Mouse (Mus musculus): Measurements from ENCODE around the gene Igsf8. TPM values are rescaled to one million over a fixed set of nuclear protein-coding genes. Genes with fewer than 3 reads are reported as not detected.
A peak's percentile ranks its signal among the peaks of the same experiment; 100 is the strongest.

Igsf8 gene
- 45.4 and 45.8 TPM in 2 replicates for polyA plus RNA-seq (2016; fragmentation: Nextera tagmentation; extraction: Ambion mirVana)

- ATAC-seq (ENCODE audit: insufficient number of reproducible peaks, insufficient read depth, low FRiP score, low TSS enrichment): no peak
- no peak within 1 kb of the TSS for H3K4me2 ChIP-seq (replicated peaks)
- no peak within 1 kb of the TSS for H3K27ac ChIP-seq
Measured at GRCm38 (mm10) chr1:172261477-172262078, at the start of gene Igsf8. Gene Igsf8 (plus strand): TSS chr1:172261641.

GRCm38 (mm10) chr1:172212776-172213175 lies 48.7 kb upstream of the Igsf8 start:
- no peak for ATAC-seq (ENCODE audit: insufficient number of reproducible peaks, insufficient read depth, low FRiP score, low TSS enrichment)

More at GRCm38 (mm10) chr1:172261477-172262078, at the start of gene Igsf8:
- Histone ChIP-seq H3K9me3 (0 out of 2 replicates have a peak, but pooled peaks cover 4% of the 10 kb centered on the region), H3K36me3 (no peaks in the 10 kb centered on the region), H3K9ac (no peak within 1 kb of the TSS), H3K4me3 (no peak within 1 kb of the TSS), H3K4me1 (no peaks in the 10 kb centered on the region), H3K27me3 (no peaks in the 10 kb centered on the region)
- WGBS: 58% methylated on average over 8 of the region's 8 CpGs

GRCm38 (mm10) chr1:172213771-172214170 lies 47.7 kb upstream of the Igsf8 start:
- H3K9ac ChIP-seq: no peak overlapping the region
- H3K36me3 ChIP-seq: no peaks in the 10 kb centered on the region
- peaks cover 25% of the 10 kb centered on the region; the same call in 1 of the 2 replicates for H3K4me1 ChIP-seq
- no peaks in the 10 kb centered on the region for H3K9me3 ChIP-seq
- WGBS: 81% methylated on average over 4 of the region's 4 CpGs
- no peak overlapping the region for H3K4me2 ChIP-seq (replicated peaks)
- no peaks in the 10 kb centered on the region for H3K27me3 ChIP-seq
- H3K4me3 ChIP-seq: no peak overlapping the region
- H3K27ac ChIP-seq: no peak overlapping the region
- no peak for ATAC-seq (ENCODE audit: insufficient number of reproducible peaks, insufficient read depth, low FRiP score, low TSS enrichment)

More at GRCm38 (mm10) chr1:172212776-172213175, 48.7 kb upstream of the Igsf8 start:
- Histone ChIP-seq H3K4me2 (replicated peaks) (no peak overlapping the region), H3K9ac (no peak overlapping the region), H3K9me3 (no peaks in the 10 kb centered on the region), H3K4me1 (peaks cover 19% of the 10 kb centered on the region; the same call in 1 of the 2 replicates), H3K27me3 (no peaks in the 10 kb centered on the region), H3K27ac (no peak overlapping the region), H3K4me3 (no peak overlapping the region), H3K36me3 (no peaks in the 10 kb centered on the region)
- 52% methylated on average over 5 of the region's 5 CpGs for WGBS

GRCm38 (mm10) chr1:172214748-172215147 lies 46.7 kb upstream of the Igsf8 start:
- Histone ChIP-seq H3K27me3 (no peaks in the 10 kb centered on the region), H3K36me3 (no peaks in the 10 kb centered on the region), H3K4me1 (peaks cover 35% of the 10 kb centered on the region), H3K4me2 (replicated peaks) (no peak overlapping the region), H3K4me3 (no peak overlapping the region), H3K9ac (no peak overlapping the region), H3K9me3 (no peaks in the 10 kb centered on the region), H3K27ac (no peak overlapping the region)
- WGBS: 72% methylated on average over 3 of the region's 3 CpGs
- no peak for ATAC-seq (ENCODE audit: insufficient number of reproducible peaks, insufficient read depth, low FRiP score, low TSS enrichment)

- 0 out of 2 replicates have a peak, but pooled peaks have one; percentile 4 for ATAC-seq (ENCODE audit: insufficient number of reproducible peaks, insufficient read depth, low FRiP score, low TSS enrichment)
- peaks cover 59% of the 10 kb centered on the region for H3K4me1 ChIP-seq
Measured at GRCm38 (mm10) chr1:172217148-172217547, 44.3 kb upstream of the Igsf8 start.

GRCm38 (mm10) chr1:172218164-172218910 lies 43.1 kb upstream of the Igsf8 start:
- Histone ChIP-seq H3K9ac (no peak overlapping the region), H3K4me1 (peaks cover 55% of the 10 kb centered on the region), H3K9me3 (no peaks in the 10 kb centered on the region), H3K4me2 (replicated peaks) (no peak overlapping the region), H3K27ac (peak overlapping the region; percentile 12; the same call in 1 of the 2 replicates), H3K36me3 (no peaks in the 10 kb centered on the region), H3K27me3 (no peaks in the 10 kb centered on the region), H3K4me3 (no peak overlapping the region)
- ATAC-seq (ENCODE audit: insufficient number of reproducible peaks, insufficient read depth, low FRiP score, low TSS enrichment): no peak
- 61% methylated on average over 15 of the region's 15 CpGs for WGBS

More at GRCm38 (mm10) chr1:172217148-172217547, 44.3 kb upstream of the Igsf8 start:
- Histone ChIP-seq H3K4me2 (replicated peaks) (peak overlapping the region; percentile 42), H3K36me3 (no peaks in the 10 kb centered on the region), H3K4me3 (peak overlapping the region; percentile 20; the same call in 1 of the 2 replicates), H3K27ac (peak overlapping the region; percentile 64), H3K27me3 (no peaks in the 10 kb centered on the region), H3K9ac (0 out of 2 replicates have a peak overlapping the region, but pooled peaks have one; percentile 12), H3K9me3 (no peaks in the 10 kb centered on the region)
- 0% methylated on average over 5 of the region's 5 CpGs for WGBS

- H3K9me3 ChIP-seq: no peaks in the 10 kb centered on the region
- no peak within 1 kb of the TSS for H3K4me2 ChIP-seq (replicated peaks)
- 73% methylated on average over 16 of the region's 19 CpGs for WGBS
- H3K36me3 ChIP-seq: no peaks in the 10 kb centered on the region
- H3K4me1 ChIP-seq: peaks cover 54% of the 10 kb centered on the region
- no peak for ATAC-seq (ENCODE audit: insufficient number of reproducible peaks, insufficient read depth, low FRiP score, low TSS enrichment)
- H3K27ac ChIP-seq: peak within 1 kb of the TSS; percentile 96
- H3K4me3 ChIP-seq: no peak within 1 kb of the TSS
- no peak within 1 kb of the TSS for H3K9ac ChIP-seq
- H3K27me3 ChIP-seq: no peaks in the 10 kb centered on the region
Measured at GRCm38 (mm10) chr1:172219451-172220406, 41.7 kb upstream of the Igsf8 start, which contains the start of gene Casq1. Gene Casq1 (minus strand): TSS chr1:172219868.

GRCm38 (mm10) chr1:172220414-172220813 lies 41.0 kb upstream of the Igsf8 start:
- Histone ChIP-seq H3K36me3 (no peaks in the 10 kb centered on the region), H3K4me2 (replicated peaks) (no peak overlapping the region), H3K27ac (peak overlapping the region; percentile 96), H3K9ac (no peak overlapping the region), H3K9me3 (no peaks in the 10 kb centered on the region), H3K4me1 (peaks cover 54% of the 10 kb centered on the region), H3K4me3 (no peak overlapping the region), H3K27me3 (no peaks in the 10 kb centered on the region)
- 46% methylated on average over 10 of the region's 10 CpGs for WGBS
- no peak for ATAC-seq (ENCODE audit: insufficient number of reproducible peaks, insufficient read depth, low FRiP score, low TSS enrichment)

GRCm38 (mm10) chr1:172221297-172222063 lies 40.0 kb upstream of the Igsf8 start:
- Histone ChIP-seq H3K4me3 (no peak overlapping the region), H3K9ac (no peak overlapping the region), H3K9me3 (no peaks in the 10 kb centered on the region), H3K27me3 (no peaks in the 10 kb centered on the region), H3K27ac (peak overlapping the region; percentile 96), H3K36me3 (no peaks in the 10 kb centered on the region), H3K4me1 (peaks cover 54% of the 10 kb centered on the region), H3K4me2 (replicated peaks) (no peak overlapping the region)
- ATAC-seq (ENCODE audit: insufficient number of reproducible peaks, insufficient read depth, low FRiP score, low TSS enrichment): peak; percentile 72
- 22% methylated on average over 11 of the region's 11 CpGs for WGBS

GRCm38 (mm10) chr1:172228209-172228608 lies 33.2 kb upstream of the Igsf8 start:
- Histone ChIP-seq H3K27me3 (no peaks in the 10 kb centered on the region), H3K4me1 (no peaks in the 10 kb centered on the region), H3K27ac (no peak overlapping the region), H3K9me3 (no peaks in the 10 kb centered on the region), H3K36me3 (no peaks in the 10 kb centered on the region), H3K9ac (no peak overlapping the region), H3K4me2 (replicated peaks) (no peak overlapping the region), H3K4me3 (no peak overlapping the region)
- ATAC-seq (ENCODE audit: insufficient number of reproducible peaks, insufficient read depth, low FRiP score, low TSS enrichment): no peak
- WGBS: 84% methylated on average over 2 of the region's 2 CpGs
